Mouse (Mus musculus) heart, adult 2 months (tissue): ENCODE results near the gene Adrb1.

Experiments used
- CTCF ChIP-seq: fragments of 200-600 bp; IDR thresholded peaks from 2 replicates; pipeline ENCODE4 v1.8.1; 2022; ENCODE audit warnings: antibody characterized with exemption, mild to moderate bottlenecking, moderate library complexity
- EP300 ChIP-seq: fragments of 200-500 bp; IDR thresholded peaks from 2 replicates; pipeline ENCODE4 v1.6.1; 2011; ENCODE audit warnings: low read depth, low read length, control low read depth; ENCODE audit not compliant: insufficient read depth

- TF ChIP-seq EP300 (peak; percentile 86; the same call in 1 of the 2 replicates), CTCF (0 out of 2 replicates have a peak, but pooled peaks have one; percentile 4)
These were observed 52.5 kb downstream of the Adrb1 start for GRCm38 (mm10) chr19:56774408-56774962.
